Mouse (Mus musculus) liver, embryonic 13.5 days (tissue): ENCODE results near the gene Son. TPM values are rescaled to one million over a fixed set of nuclear protein-coding genes. Genes with fewer than 3 reads are reported as not detected.

Source experiments
- ATAC-seq: fragments of 200-750 bp; cut with Nextera tagmentation; 2 replicates; pipeline ENCODE4 v1.8.0; 2017; ENCODE audit warnings: low read depth, mild to moderate bottlenecking, moderate number of reproducible peaks, moderate library complexity
- DNase-seq: peaks from one replicate; pipeline ENCODE4 v3.0.0; 2022
- H3K27ac ChIP-seq: fragments of 300-500 bp; sonication (generic); 2 replicates; pipeline ENCODE4 v1.5.1; 2015; ENCODE audit warnings: moderate library complexity, mild to moderate bottlenecking, inconsistent platforms
- H3K27me3 ChIP-seq: fragments of 300-500 bp; sonication (generic); 2 replicates; pipeline ENCODE4 v1.6.1; 2015; ENCODE audit warnings: mild to moderate bottlenecking, inconsistent platforms
- H3K36me3 ChIP-seq: fragments of 300-500 bp; sonication (generic); 2 replicates; pipeline ENCODE4 v1.6.1; 2015; ENCODE audit warnings: mild to moderate bottlenecking, inconsistent platforms
- H3K4me1 ChIP-seq: fragments of 300-500 bp; sonication (generic); replicated peaks from 2 replicates; pipeline ENCODE4 v1.6.1; 2015; ENCODE audit warnings: inconsistent platforms
- H3K4me2 ChIP-seq: fragments of 300-500 bp; sonication (generic); 2 replicates; pipeline ENCODE4 v1.6.1; 2015; ENCODE audit warnings: inconsistent platforms, mild to moderate bottlenecking, moderate library complexity
- H3K4me3 ChIP-seq: fragments of 300-500 bp; sonication (generic); replicated peaks from 2 replicates; pipeline ENCODE4 v1.5.1; 2015; ENCODE audit warnings: mild to moderate bottlenecking, inconsistent platforms
- H3K9ac ChIP-seq: fragments of 300-500 bp; sonication (generic); 2 replicates; pipeline ENCODE4 v1.6.1; 2015; ENCODE audit warnings: mild to moderate bottlenecking, inconsistent platforms
- H3K9me3 ChIP-seq: fragments of 300-500 bp; sonication (generic); replicated peaks from 2 replicates; pipeline ENCODE4 v1.6.1; 2016; ENCODE audit warnings: inconsistent platforms
- WGBS: fragments of 180-500 bp; shearing (Covaris S2); methylation state at CpG from one replicate; pipeline ENCODE4 v1.1.7; 2015; ENCODE audit not compliant: insufficient replicate concordance; 5-methylcytosine and 5-hydroxymethylcytosine counted together
- polyA plus RNA-seq: library from polyadenylated mRNA; unstranded; fragments of >200 nt; fragmentation: Nextera tagmentation; extraction: Ambion mirVana; gene quantifications from 2 replicates; pipeline ENCODE4 v1.2.1, GENCODE M21; 2015

The Son gene
- polyA plus RNA-seq, 1 experiment from 2014 or later = 47.8 TPM

DNA sequence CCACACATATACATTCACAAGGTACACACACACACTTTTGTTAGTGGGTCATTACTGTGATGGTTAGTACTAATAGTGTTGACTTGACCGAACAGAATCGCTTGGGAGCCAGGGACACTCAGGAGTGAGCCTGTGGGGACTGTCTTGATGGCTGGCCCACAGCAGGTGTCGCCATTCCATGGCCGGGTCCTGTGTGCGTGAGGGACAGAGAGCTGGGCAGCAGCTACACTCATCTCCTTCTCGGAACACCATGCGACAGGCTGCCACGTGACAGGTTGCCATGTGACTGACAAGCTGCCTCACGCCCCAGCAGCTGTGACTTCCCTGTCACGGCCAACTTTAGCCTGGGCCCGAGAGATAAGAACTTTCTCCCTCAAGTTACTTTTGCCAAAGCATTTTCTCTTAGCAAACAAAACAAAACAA lies 69.6 kb downstream of the Son start:
- H3K27ac ChIP-seq = peak overlapping the region; percentile 98
- peak; percentile 99 for ATAC-seq
- DNase-seq = peak; percentile 88
- peaks cover 57% of the 10 kb centered on the region for H3K36me3 ChIP-seq
- peak overlapping the region; percentile 50 for H3K4me2 ChIP-seq
- H3K4me1 ChIP-seq = peaks cover 34% of the 10 kb centered on the region
- no peaks in the 10 kb centered on the region for H3K27me3 ChIP-seq
- 19% methylated on average over 11 of the region's 11 CpGs for WGBS
- peak overlapping the region; percentile 64 for H3K9ac ChIP-seq
- H3K4me3 ChIP-seq = no peak overlapping the region
- H3K9me3 ChIP-seq = no peaks in the 10 kb centered on the region

DNA sequence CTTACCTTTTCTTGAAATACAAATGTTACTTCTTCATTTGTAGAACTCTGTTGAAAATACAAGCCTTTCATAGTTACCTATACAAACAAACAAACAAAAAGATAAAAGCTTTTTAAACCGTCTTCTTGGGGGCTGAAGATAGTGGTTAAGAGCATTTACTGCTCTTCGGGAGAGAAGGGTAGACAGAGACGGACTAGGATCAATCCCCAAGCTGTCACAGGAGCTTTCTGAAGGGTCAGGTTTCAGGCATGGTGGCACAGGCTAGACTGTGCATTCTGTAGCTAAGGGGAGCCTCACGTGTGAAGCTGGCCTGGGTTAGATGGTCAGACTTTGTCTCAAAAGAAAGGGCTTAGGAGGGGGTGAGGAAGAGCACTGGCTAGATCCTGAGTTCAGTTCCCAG lies 70.1 kb downstream of the Son start:
- DNase-seq = no peak
- H3K9ac ChIP-seq = peak overlapping the region; percentile 55

DNA sequence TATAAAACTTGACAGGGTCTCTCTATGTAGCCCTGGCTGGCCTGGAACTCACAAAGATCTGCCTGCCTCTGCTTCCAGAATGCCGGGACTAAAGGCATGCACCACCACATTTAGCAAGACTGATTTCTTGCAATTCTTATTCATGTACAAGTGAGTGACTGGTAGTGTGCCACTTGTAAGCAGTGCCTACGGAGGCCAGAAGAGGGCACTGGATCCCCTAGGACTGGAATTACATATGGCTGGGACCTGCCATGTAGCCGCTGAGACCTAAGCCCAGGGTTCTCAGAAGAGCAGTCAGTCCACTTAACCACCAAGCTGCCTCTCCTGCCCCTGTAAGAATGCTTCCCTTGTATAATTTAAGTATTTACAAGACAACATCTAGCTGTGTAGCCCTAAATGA lies 76.9 kb downstream of the Son start:
- Histone ChIP-seq H3K4me3 (no peak overlapping the region), H3K9me3 (no peaks in the 10 kb centered on the region), H3K27me3 (peaks cover 1% of the 10 kb centered on the region), H3K27ac (no peak overlapping the region), H3K9ac (no peak overlapping the region), H3K36me3 (peaks cover 13% of the 10 kb centered on the region), H3K4me2 (no peak overlapping the region), H3K4me1 (peaks cover 31% of the 10 kb centered on the region)
- WGBS = 47% methylated on average over 3 of the region's 3 CpGs
- ATAC-seq = no peak
- peak; percentile 44 for DNase-seq

More for the DNA sequence above, 70.1 kb downstream of the Son start:
- no peak overlapping the region; the same call in 1 of the 2 replicates for H3K4me3 ChIP-seq
- H3K27me3 ChIP-seq = no peaks in the 10 kb centered on the region
- H3K36me3 ChIP-seq = peaks cover 53% of the 10 kb centered on the region
- peaks cover 34% of the 10 kb centered on the region for H3K4me1 ChIP-seq
- peak; percentile 70 for ATAC-seq
- H3K4me2 ChIP-seq = peak overlapping the region; percentile 49
- peak overlapping the region; percentile 98 for H3K27ac ChIP-seq
- H3K9me3 ChIP-seq = no peaks in the 10 kb centered on the region
- WGBS = 15% methylated on average over 4 of the region's 4 CpGs

DNA sequence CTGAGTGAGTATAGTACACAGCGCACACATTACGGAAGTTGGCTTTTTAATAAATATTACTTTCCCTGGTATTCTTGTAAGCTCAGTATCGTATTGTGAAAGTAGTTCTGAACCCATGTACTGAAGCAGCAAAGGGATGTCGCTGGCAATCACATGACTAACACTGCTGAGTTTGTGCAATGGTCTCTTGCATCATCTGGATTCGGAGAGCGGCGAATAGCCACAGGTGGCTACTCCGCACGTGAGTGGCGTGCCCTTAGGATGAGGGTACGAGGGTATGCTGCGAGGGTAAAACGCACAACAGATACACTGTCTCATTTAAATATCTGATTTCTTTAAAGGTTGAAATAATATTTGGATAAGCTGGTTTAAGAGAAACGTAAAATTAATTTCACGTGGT lies 80.1 kb downstream of the Son start:
- peaks cover 42% of the 10 kb centered on the region for H3K4me1 ChIP-seq
- H3K9me3 ChIP-seq = no peaks in the 10 kb centered on the region
- H3K27ac ChIP-seq = peak overlapping the region; percentile 80
- H3K9ac ChIP-seq = peak overlapping the region; percentile 81
- no peak for ATAC-seq
- H3K27me3 ChIP-seq = peaks cover 33% of the 10 kb centered on the region
- 82% methylated on average over 15 of the region's 15 CpGs for WGBS
- H3K4me2 ChIP-seq = peak overlapping the region; percentile 99
- H3K36me3 ChIP-seq = peaks cover 5% of the 10 kb centered on the region; the same call in 1 of the 2 replicates
- no peak for DNase-seq
- H3K4me3 ChIP-seq = peak overlapping the region; percentile 78

DNA sequence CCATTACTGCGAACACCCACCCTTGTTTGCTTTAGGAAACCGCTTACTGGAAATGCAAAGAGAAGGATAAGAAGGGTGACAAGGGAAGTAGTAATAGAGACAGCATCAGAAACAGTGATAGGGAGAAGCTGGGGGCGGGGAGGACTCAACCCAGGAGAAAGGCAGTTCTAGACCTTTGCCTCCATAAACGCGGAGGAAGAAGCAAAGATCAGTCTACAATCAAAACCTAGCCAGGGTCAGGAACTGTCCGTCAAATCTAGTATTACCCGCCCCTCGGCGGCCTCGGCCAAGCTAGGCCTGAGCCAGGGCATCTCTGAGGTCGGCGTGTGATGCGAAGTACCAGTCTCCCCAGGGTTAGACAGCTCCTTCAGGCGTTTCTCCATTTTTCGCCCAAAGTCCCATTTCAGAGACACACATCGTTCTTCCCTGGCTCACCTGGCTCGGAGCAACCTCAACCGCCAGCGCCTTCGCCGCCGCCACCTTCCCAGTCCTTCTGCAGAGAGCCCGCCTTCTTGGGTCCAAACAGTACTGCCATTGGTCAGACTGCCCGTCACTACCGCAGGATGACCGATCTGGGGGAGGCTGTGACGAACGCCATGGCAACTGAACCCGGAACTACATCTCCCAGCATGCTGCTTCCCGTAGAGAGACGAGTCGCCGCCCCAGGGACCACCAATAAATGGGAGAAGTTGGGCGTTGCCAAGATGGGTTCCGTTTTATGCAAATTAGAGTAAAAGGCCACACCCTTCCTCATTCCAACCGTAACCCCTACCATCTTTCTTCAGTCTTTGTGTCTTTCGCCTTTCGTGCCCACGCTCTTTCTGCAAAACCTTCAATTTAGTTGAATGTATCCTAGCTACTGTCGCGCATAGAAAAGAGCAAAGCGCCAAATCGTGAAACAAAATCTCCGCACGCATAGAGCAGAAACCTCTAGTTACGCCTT lies 81.1 kb downstream of the Son start, which contains the start of gene Cryzl1:
Gene Cryzl1, minus strand, starts transcription at position 853 of the 943 bp plus-strand sequence.
- ATAC-seq = peak; percentile 93
- Histone ChIP-seq H3K4me2 (peak within 1 kb of the TSS; percentile 99), H3K4me1 (peaks cover 45% of the 10 kb centered on the region), H3K9ac (peak within 1 kb of the TSS; percentile 81), H3K36me3 (peaks cover 5% of the 10 kb centered on the region; the same call in 1 of the 2 replicates), H3K4me3 (peak within 1 kb of the TSS; percentile 78), H3K9me3 (no peaks in the 10 kb centered on the region), H3K27ac (peak within 1 kb of the TSS; percentile 80), H3K27me3 (peaks cover 41% of the 10 kb centered on the region)
- WGBS = under 1% methylated on average over 46 of the region's 46 CpGs
- peak; percentile 97 for DNase-seq

Other genes starting within 250 kb of the Son start
- 25.0 and 28.1 TPM in 2 replicates for gene Il10rb, start 241.3 kb upstream of the Son start, polyA plus RNA-seq
- gene Ifnar1, start 162.3 kb upstream of the Son start, polyA plus RNA-seq = 18.0 and 19.1 TPM in 2 replicates
- gene Ifngr2, start 100.4 kb upstream of the Son start, polyA plus RNA-seq = 15.4 and 18.1 TPM in 2 replicates
- gene Tmem50b, start 49.7 kb upstream of the Son start, polyA plus RNA-seq = 5.6 and 6.3 TPM in 2 replicates
- 1.4 and 2.5 TPM in 2 replicates for gene Dnajc28, start 28.5 kb upstream of the Son start, polyA plus RNA-seq
- 116 and 126 TPM in 2 replicates for gene Gart, start 554 bp upstream of the Son start, polyA plus RNA-seq
- gene Donson, start 41.3 kb downstream of the Son start, polyA plus RNA-seq = 33.9 and 36.7 TPM in 2 replicates
- 39.6 and 40.0 TPM in 2 replicates for gene Cryzl1, start 81.5 kb downstream of the Son start, polyA plus RNA-seq
- gene Itsn1, start 81.8 kb downstream of the Son start, polyA plus RNA-seq = 48.3 and 58.2 TPM in 2 replicates